Mouse (Mus musculus) embryonic facial prominence, embryonic 15.5 days (tissue): ENCODE results near the gene Ndst4. TPM values are rescaled to one million over a fixed set of nuclear protein-coding genes. Genes with fewer than 3 reads are reported as not detected.
A peak's percentile ranks its signal among the peaks of the same experiment; 100 is the strongest.

ENCODE experiments used
- ATAC-seq: fragments of 200-750 bp; cut with Nextera tagmentation; 2 replicates; pipeline ENCODE4 v1.8.0; 2017; ENCODE audit warnings: low read depth, moderate TSS enrichment; ENCODE audit not compliant: insufficient number of reproducible peaks, low FRiP score, low TSS enrichment
- H3K27ac ChIP-seq: fragments of 300-500 bp; sonication (generic); replicated peaks from 2 replicates; pipeline ENCODE4 v1.5.1; 2015; ENCODE audit warnings: mild to moderate bottlenecking, inconsistent platforms
- H3K27me3 ChIP-seq: fragments of 300-500 bp; sonication (generic); 2 replicates; pipeline ENCODE4 v1.6.1; 2015; ENCODE audit warnings: inconsistent platforms
- H3K36me3 ChIP-seq: fragments of 300-500 bp; sonication (generic); 2 replicates; pipeline ENCODE4 v1.6.1; 2015; ENCODE audit warnings: mild to moderate bottlenecking, inconsistent platforms
- H3K4me1 ChIP-seq: fragments of 300-500 bp; sonication (generic); 2 replicates; pipeline ENCODE4 v1.6.1; 2015; ENCODE audit warnings: inconsistent platforms
- H3K4me2 ChIP-seq: fragments of 300-500 bp; sonication (generic); replicated peaks from 2 replicates; pipeline ENCODE4 v1.6.1; 2015; ENCODE audit warnings: mild to moderate bottlenecking, inconsistent platforms
- H3K4me3 ChIP-seq: fragments of 300-500 bp; sonication (generic); replicated peaks from 2 replicates; pipeline ENCODE4 v1.5.1; 2015; ENCODE audit warnings: mild to moderate bottlenecking, inconsistent platforms
- H3K9ac ChIP-seq: fragments of 300-500 bp; sonication (generic); 2 replicates; pipeline ENCODE4 v1.6.1; 2015; ENCODE audit warnings: inconsistent platforms
- H3K9me3 ChIP-seq: fragments of 300-500 bp; sonication (generic); replicated peaks from 2 replicates; pipeline ENCODE4 v1.6.1; 2016; ENCODE audit warnings: inconsistent platforms
- WGBS: fragments of 180-500 bp; shearing (Covaris S2); methylation state at CpG from one replicate; pipeline ENCODE4 v1.1.7; 2015; 5-methylcytosine and 5-hydroxymethylcytosine counted together
- polyA plus RNA-seq: library from polyadenylated mRNA; unstranded; fragments of >200 nt; fragmentation: Nextera tagmentation; extraction: Ambion mirVana; gene quantifications from 2 replicates; pipeline ENCODE4 v1.2.1, GENCODE M21; 2015

The Ndst4 gene
- 0.20 and 0.47 TPM in 2 replicates for polyA plus RNA-seq

GRCm38 (mm10) chr3:125403601-125404396 is at the start of gene Ndst4:
TSS of gene Ndst4 (plus strand) at chr3:125404076.
- Histone ChIP-seq H3K4me2 (peak within 1 kb of the TSS; percentile 52), H3K27me3 (no peaks in the 10 kb centered on the region), H3K9me3 (no peaks in the 10 kb centered on the region), H3K4me3 (peak within 1 kb of the TSS; percentile 35), H3K4me1 (0 out of 2 replicates have a peak, but pooled peaks cover 4% of the 10 kb centered on the region), H3K36me3 (no peaks in the 10 kb centered on the region), H3K27ac (no peak within 1 kb of the TSS), H3K9ac (no peak within 1 kb of the TSS)
- 13% methylated on average over 14 of the region's 14 CpGs for WGBS
- ATAC-seq = no peak

- H3K4me3 ChIP-seq = no peak overlapping the region
- no peaks in the 10 kb centered on the region for H3K9me3 ChIP-seq
- H3K27me3 ChIP-seq = no peaks in the 10 kb centered on the region
- H3K27ac ChIP-seq = no peak overlapping the region
- no peak overlapping the region for H3K4me2 ChIP-seq
- ATAC-seq = no peak
- no peaks in the 10 kb centered on the region for H3K36me3 ChIP-seq
- no peaks in the 10 kb centered on the region for H3K4me1 ChIP-seq
- H3K9ac ChIP-seq = no peak overlapping the region
- 75% methylated on average over 3 of the region's 3 CpGs for WGBS
These were observed 6.4 kb upstream of the Ndst4 start for GRCm38 (mm10) chr3:125397443-125397842.

GRCm38 (mm10) chr3:125406456-125406855 is 2.6 kb downstream of the Ndst4 start:
- H3K27me3 ChIP-seq = no peaks in the 10 kb centered on the region
- H3K9ac ChIP-seq = no peak overlapping the region
- H3K4me2 ChIP-seq = no peak overlapping the region
- no peaks in the 10 kb centered on the region for H3K36me3 ChIP-seq
- no peaks in the 10 kb centered on the region for H3K9me3 ChIP-seq
- no peak for ATAC-seq
- 0 out of 2 replicates have a peak, but pooled peaks cover 4% of the 10 kb centered on the region for H3K4me1 ChIP-seq
- no peak overlapping the region for H3K4me3 ChIP-seq
- H3K27ac ChIP-seq = no peak overlapping the region
- 44% methylated on average over 2 of the region's 2 CpGs for WGBS

- no peak overlapping the region for H3K9ac ChIP-seq
These were observed 3.1 kb downstream of the Ndst4 start for GRCm38 (mm10) chr3:125406991-125407390.

GRCm38 (mm10) chr3:125466894-125467652 is 63.2 kb downstream of the Ndst4 start:
- no peaks in the 10 kb centered on the region for H3K9me3 ChIP-seq
- no peak overlapping the region for H3K27ac ChIP-seq
- no peaks in the 10 kb centered on the region for H3K27me3 ChIP-seq
- H3K9ac ChIP-seq = no peak overlapping the region
- H3K4me2 ChIP-seq = no peak overlapping the region
- no peak overlapping the region for H3K4me3 ChIP-seq
- H3K36me3 ChIP-seq = no peaks in the 10 kb centered on the region
- ATAC-seq = no peak
- WGBS = 24% methylated on average over 6 of the region's 6 CpGs
- H3K4me1 ChIP-seq = no peaks in the 10 kb centered on the region

More at GRCm38 (mm10) chr3:125406991-125407390, 3.1 kb downstream of the Ndst4 start:
- Histone ChIP-seq H3K9me3 (no peaks in the 10 kb centered on the region), H3K27me3 (no peaks in the 10 kb centered on the region), H3K36me3 (no peaks in the 10 kb centered on the region), H3K27ac (no peak overlapping the region), H3K4me2 (no peak overlapping the region), H3K4me3 (no peak overlapping the region), H3K4me1 (0 out of 2 replicates have a peak, but pooled peaks cover 4% of the 10 kb centered on the region)
- 73% methylated on average over 3 of the region's 3 CpGs for whole genome bisulfite sequencing
- ATAC-seq = no peak

GRCm38 (mm10) chr3:125510102-125510501 is 106.2 kb downstream of the Ndst4 start:
- H3K36me3 ChIP-seq = no peaks in the 10 kb centered on the region
- H3K9me3 ChIP-seq = no peaks in the 10 kb centered on the region
- no peak overlapping the region for H3K27ac ChIP-seq
- WGBS = 80% methylated on average over 5 of the region's 5 CpGs
- no peak for ATAC-seq
- no peak overlapping the region for H3K4me3 ChIP-seq
- no peaks in the 10 kb centered on the region for H3K27me3 ChIP-seq
- H3K9ac ChIP-seq = no peak overlapping the region
- H3K4me1 ChIP-seq = no peaks in the 10 kb centered on the region
- no peak overlapping the region for H3K4me2 ChIP-seq

GRCm38 (mm10) chr3:125533371-125533770 is 129.5 kb downstream of the Ndst4 start:
- Histone ChIP-seq H3K4me1 (no peaks in the 10 kb centered on the region), H3K36me3 (no peaks in the 10 kb centered on the region), H3K4me2 (no peak overlapping the region), H3K27ac (no peak overlapping the region), H3K4me3 (no peak overlapping the region), H3K27me3 (no peaks in the 10 kb centered on the region), H3K9me3 (no peaks in the 10 kb centered on the region), H3K9ac (no peak overlapping the region)
- ATAC-seq = no peak
- WGBS = 84% methylated on average over 8 of the region's 8 CpGs

GRCm38 (mm10) chr3:125570602-125571001 is 166.7 kb downstream of the Ndst4 start:
- Histone ChIP-seq H3K9ac (no peak overlapping the region), H3K4me2 (no peak overlapping the region), H3K4me3 (no peak overlapping the region), H3K9me3 (no peaks in the 10 kb centered on the region), H3K27ac (no peak overlapping the region), H3K27me3 (no peaks in the 10 kb centered on the region), H3K36me3 (no peaks in the 10 kb centered on the region), H3K4me1 (no peaks in the 10 kb centered on the region)
- ATAC-seq = no peak
- WGBS = 82% methylated on average over 2 of the region's 2 CpGs

- Histone ChIP-seq H3K9me3 (no peaks in the 10 kb centered on the region), H3K27ac (no peak overlapping the region), H3K36me3 (no peaks in the 10 kb centered on the region), H3K4me2 (no peak overlapping the region), H3K9ac (no peak overlapping the region), H3K27me3 (no peaks in the 10 kb centered on the region), H3K4me3 (no peak overlapping the region), H3K4me1 (no peaks in the 10 kb centered on the region)
- 64% methylated on average over 2 of the region's 2 CpGs for WGBS
- no peak for ATAC-seq
These were observed 228.4 kb downstream of the Ndst4 start for GRCm38 (mm10) chr3:125632233-125632632.

- Histone ChIP-seq H3K4me1 (no peaks in the 10 kb centered on the region), H3K9ac (no peak overlapping the region), H3K4me2 (no peak overlapping the region), H3K27me3 (no peaks in the 10 kb centered on the region), H3K36me3 (no peaks in the 10 kb centered on the region), H3K27ac (no peak overlapping the region), H3K4me3 (no peak overlapping the region), H3K9me3 (no peaks in the 10 kb centered on the region)
- no peak for ATAC-seq
- whole genome bisulfite sequencing = 47% methylated on average over 3 of the region's 3 CpGs
These were observed 251.2 kb downstream of the Ndst4 start for GRCm38 (mm10) chr3:125655009-125655635.

GRCm38 (mm10) chr3:125660114-125660717 is 256.3 kb downstream of the Ndst4 start:
- ATAC-seq = no peak
- WGBS = 58% methylated on average over 3 of the region's 3 CpGs
- Histone ChIP-seq H3K27me3 (no peaks in the 10 kb centered on the region), H3K9me3 (no peaks in the 10 kb centered on the region), H3K9ac (no peak overlapping the region), H3K4me1 (no peaks in the 10 kb centered on the region), H3K4me2 (no peak overlapping the region), H3K36me3 (no peaks in the 10 kb centered on the region), H3K27ac (no peak overlapping the region), H3K4me3 (no peak overlapping the region)
